Mouse (Mus musculus) kidney, embryonic 14.5 days (tissue): ENCODE measurements around the gene Gm21746. TPM values are rescaled to one million over a fixed set of nuclear protein-coding genes. Genes with fewer than 3 reads are reported as not detected.
"Not testable (repeated sequence)": the region's sequence is repeated elsewhere in the genome, so short reads cannot be mapped to it uniquely, and the experiment has no call there.

Experiments
- ATAC-seq: fragments of 200-750 bp; cut with Nextera tagmentation; 2 replicates; pipeline ENCODE4 v1.8.0; 2017; ENCODE audit warnings: moderate number of reproducible peaks, mild to moderate bottlenecking, moderate TSS enrichment, moderate library complexity; ENCODE audit not compliant: low FRiP score, low TSS enrichment
- H3K27ac ChIP-seq: fragments of 300-500 bp; sonication (generic); 2 replicates; pipeline ENCODE4 v1.5.1; 2014; ENCODE audit warnings: low read depth, mild to moderate bottlenecking, low read length, moderate library complexity, mixed read lengths
- H3K27me3 ChIP-seq: fragments of 300-500 bp; sonication (generic); 2 replicates; pipeline ENCODE4 v1.6.1; 2014; ENCODE audit warnings: mild to moderate bottlenecking, low read length; ENCODE audit not compliant: control insufficient read depth, insufficient read depth
- H3K36me3 ChIP-seq: fragments of 300-500 bp; sonication (generic); 2 replicates; pipeline ENCODE4 v1.6.1; 2014; ENCODE audit warnings: low read length, mixed read lengths; ENCODE audit not compliant: control insufficient read depth, insufficient read depth
- H3K4me1 ChIP-seq: fragments of 300-500 bp; sonication (generic); 2 replicates; pipeline ENCODE4 v1.6.1; 2014; ENCODE audit warnings: low read length, mixed read lengths; ENCODE audit not compliant: control insufficient read depth, insufficient read depth
- H3K4me2 ChIP-seq: fragments of 300-500 bp; sonication (generic); replicated peaks from 2 replicates; pipeline ENCODE4 v1.6.1; 2014; ENCODE audit warnings: low read depth, mild to moderate bottlenecking, low read length
- H3K4me3 ChIP-seq: fragments of 300-500 bp; sonication (generic); 2 replicates; pipeline ENCODE4 v1.5.1; 2014; ENCODE audit warnings: mild to moderate bottlenecking, low read length
- H3K9ac ChIP-seq: fragments of 300-500 bp; sonication (generic); 2 replicates; pipeline ENCODE4 v1.6.1; 2014; ENCODE audit warnings: low read depth, mild to moderate bottlenecking, low read length, moderate library complexity
- H3K9me3 ChIP-seq: fragments of 300-500 bp; sonication (generic); 2 replicates; pipeline ENCODE4 v1.6.1; 2016; ENCODE audit warnings: low read length; ENCODE audit not compliant: control insufficient read depth
- WGBS: fragments of 180-500 bp; shearing (Covaris S2); extraction: QIAGEN DNeasy Blood & Tissue Kit; methylation state at CpG from one replicate; pipeline ENCODE4 v1.1.7; 2014; 5-methylcytosine and 5-hydroxymethylcytosine counted together
- polyA plus RNA-seq: library from polyadenylated mRNA; unstranded; fragments of >200 nt; fragmentation: Nextera tagmentation; extraction: Ambion mirVana; gene quantifications from 2 replicates; pipeline ENCODE4 v1.2.1, GENCODE M21; 2014

Gm21746 gene
- polyA plus RNA-seq: not detected in 2 replicates

DNA sequence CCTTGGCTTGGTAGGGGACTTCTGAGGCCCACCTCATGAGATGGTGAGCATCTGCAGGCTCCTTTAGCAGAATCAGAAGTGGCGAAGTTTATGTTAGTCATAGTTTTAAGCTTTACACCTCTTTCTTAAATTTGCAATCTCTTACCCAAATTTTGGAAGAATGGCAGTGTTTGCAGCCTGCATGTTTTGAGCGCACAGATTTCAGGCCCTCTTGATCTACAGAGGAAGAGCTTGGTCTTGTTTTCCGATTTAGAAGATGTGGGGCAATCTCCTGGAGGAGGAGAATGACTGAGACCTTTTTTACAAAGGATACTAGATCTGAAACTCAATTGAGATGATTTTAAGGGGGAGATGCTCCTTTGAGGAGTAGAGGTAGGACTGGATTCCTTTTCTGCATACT, at the start of gene Gm21746:
Gene Gm21746 (minus strand): TSS at position 101 of the 400 bp plus-strand sequence.
- not testable (repeated sequence) for H3K4me1 ChIP-seq, H3K4me3 ChIP-seq, H3K36me3 ChIP-seq, H3K27ac ChIP-seq, ATAC-seq, H3K4me2 ChIP-seq, H3K9me3 ChIP-seq, H3K27me3 ChIP-seq, H3K9ac ChIP-seq
- whole genome bisulfite sequencing: no CpG with 5 or more reads among the region's 3 CpGs

DNA sequence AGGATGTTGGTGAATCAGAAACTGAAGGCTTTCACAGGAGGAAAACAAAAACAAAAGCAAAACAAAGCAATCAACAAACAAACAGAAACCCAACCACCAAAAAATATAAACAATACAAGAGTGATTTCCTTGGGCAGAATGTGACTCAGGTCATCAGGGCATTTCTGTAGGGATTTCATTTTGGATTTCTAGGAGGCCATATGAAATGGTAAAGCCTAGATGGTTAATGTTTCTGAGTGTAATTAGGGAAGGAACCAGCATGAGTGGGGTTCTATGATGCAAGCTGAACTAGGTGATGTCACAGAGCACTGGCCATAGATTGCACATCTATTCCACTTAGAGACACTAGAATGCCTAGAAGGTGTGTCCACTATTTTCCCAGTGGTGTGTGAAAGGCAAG, 29.0 kb upstream of the Gm21746 start, which contains the start of gene Gm20873:
Gene Gm20873 (plus strand): TSS at position 301 of the 400 bp plus-strand sequence.
- H3K4me3 ChIP-seq, H3K27me3 ChIP-seq, H3K36me3 ChIP-seq, ATAC-seq, H3K4me1 ChIP-seq, H3K27ac ChIP-seq, H3K9ac ChIP-seq, H3K4me2 ChIP-seq, H3K9me3 ChIP-seq: not testable (repeated sequence)

Other genes starting within 250 kb of the Gm21746 start
- not detected in 2 replicates for gene Gm20873, start 29.1 kb upstream of the Gm21746 start, polyA plus RNA-seq